Mouse (Mus musculus) ovary, postnatal 10 days (tissue): Measurements from ENCODE around the gene Gprc5b.

ENCODE experiments used
- DNase-seq: peaks from one replicate; pipeline ENCODE4 v3.0.0; 2022; ENCODE audit warnings: low spot score

The Gprc5b gene

GRCm38 (mm10) chr7:118995007-118995406, at the start of gene Gprc5b:
Gene Gprc5b (minus strand): TSS chr7:118995211.
- peak; percentile 62 for DNase-seq

GRCm38 (mm10) chr7:119041502-119041901, 46.5 kb upstream of the Gprc5b start:
- no peak for DNase-seq

- DNase-seq = no peak
Observed at GRCm38 (mm10) chr7:119037581-119037980, 42.6 kb upstream of the Gprc5b start.

- DNase-seq = no peak
Observed at GRCm38 (mm10) chr7:119034243-119034961, 39.4 kb upstream of the Gprc5b start.

- no peak for DNase-seq
Observed at GRCm38 (mm10) chr7:119023394-119023921, 28.4 kb upstream of the Gprc5b start.

- DNase-seq = no peak
Observed at GRCm38 (mm10) chr7:119022238-119023156, 27.5 kb upstream of the Gprc5b start.

GRCm38 (mm10) chr7:119019537-119019936, 24.5 kb upstream of the Gprc5b start:
- DNase-seq = no peak

GRCm38 (mm10) chr7:119015736-119016135, 20.7 kb upstream of the Gprc5b start:
- no peak for DNase-seq

- DNase-seq = peak; percentile 45
Observed at GRCm38 (mm10) chr7:119010854-119011529, 16.0 kb upstream of the Gprc5b start.

GRCm38 (mm10) chr7:119002501-119002900, 7.5 kb upstream of the Gprc5b start:
- DNase-seq = no peak

- no peak for DNase-seq
Observed at GRCm38 (mm10) chr7:119001965-119002364, 7.0 kb upstream of the Gprc5b start.

GRCm38 (mm10) chr7:118999857-119000256, 4.8 kb upstream of the Gprc5b start:
- no peak for DNase-seq

- DNase-seq = peak; percentile 65
Observed at GRCm38 (mm10) chr7:118996137-118996837, 1.3 kb upstream of the Gprc5b start.

GRCm38 (mm10) chr7:118995671-118996070, 660 bp upstream of the Gprc5b start:
- no peak for DNase-seq

GRCm38 (mm10) chr7:118994231-118994842, 674 bp downstream of the Gprc5b start:
- peak; percentile 20 for DNase-seq

GRCm38 (mm10) chr7:118993597-118994230, 1.3 kb downstream of the Gprc5b start:
- no peak for DNase-seq

- no peak for DNase-seq
Observed at GRCm38 (mm10) chr7:118992623-118993405, 2.2 kb downstream of the Gprc5b start.

- DNase-seq = no peak
Observed at GRCm38 (mm10) chr7:118992080-118992560, 2.9 kb downstream of the Gprc5b start.

- no peak for DNase-seq
Observed at GRCm38 (mm10) chr7:118991341-118991884, 3.6 kb downstream of the Gprc5b start.
